Mouse (Mus musculus) embryonic fibroblast, embryonic 13.5 days (primary cell): Measurements from ENCODE around the gene Gatm.

ENCODE experiments used
- CTCF ChIP-seq: IDR thresholded peaks from 2 replicates; pipeline ENCODE4 v1.5.1; 2011; ENCODE audit warnings: mild to moderate bottlenecking, control low read depth, low read length, moderate library complexity, borderline replicate concordance; ENCODE audit not compliant: insufficient read depth
- POLR2A ChIP-seq: IDR thresholded peaks from 2 replicates; pipeline ENCODE4 v1.6.1; 2011; ENCODE audit warnings: low read depth, mild to moderate bottlenecking, control low read depth, low read length, moderate library complexity

GRCm38 (mm10) chr2:122582324-122582723 lies 28.8 kb downstream of the Gatm start:
- TF ChIP-seq POLR2A (no peak), CTCF (no peak)
